Mouse (Mus musculus): Measurements from ENCODE around the gene Spsb1.

Spsb1 gene

GRCm38 (mm10) chr4:149983921-149984645 is 29.2 kb upstream of the Spsb1 start:
- no peak for DNase-seq (ENCODE audit: low read depth, low spot score)

- DNase-seq (ENCODE audit: low read depth, low spot score): no peak
Measured at GRCm38 (mm10) chr4:149982154-149982553, 27.3 kb upstream of the Spsb1 start.

GRCm38 (mm10) chr4:149979819-149980308 is 25.0 kb upstream of the Spsb1 start:
- peak; percentile 69 for DNase-seq (ENCODE audit: low read depth, low spot score)

- no peak for DNase-seq (ENCODE audit: low read depth, low spot score)
Measured at GRCm38 (mm10) chr4:149978820-149979219, 24.0 kb upstream of the Spsb1 start.

GRCm38 (mm10) chr4:149977801-149978544 is 23.1 kb upstream of the Spsb1 start:
- no peak for DNase-seq (ENCODE audit: low read depth, low spot score)

- no peak for DNase-seq (ENCODE audit: low read depth, low spot score)
Measured at GRCm38 (mm10) chr4:149977181-149977580, 22.3 kb upstream of the Spsb1 start.

GRCm38 (mm10) chr4:149975730-149976254 is 20.9 kb upstream of the Spsb1 start:
- DNase-seq (ENCODE audit: low read depth, low spot score): no peak

- DNase-seq (ENCODE audit: low read depth, low spot score): no peak
Measured at GRCm38 (mm10) chr4:149975291-149975690, 20.4 kb upstream of the Spsb1 start.

GRCm38 (mm10) chr4:149971393-149971792 is 16.6 kb upstream of the Spsb1 start:
- no peak for DNase-seq (ENCODE audit: low read depth, low spot score)

- DNase-seq (ENCODE audit: low read depth, low spot score): no peak
Measured at GRCm38 (mm10) chr4:149968526-149968925, 13.7 kb upstream of the Spsb1 start.

GRCm38 (mm10) chr4:149966963-149967362 is 12.1 kb upstream of the Spsb1 start:
- DNase-seq (ENCODE audit: low read depth, low spot score): no peak

- no peak for DNase-seq (ENCODE audit: low read depth, low spot score)
Measured at GRCm38 (mm10) chr4:149966252-149966651, 11.4 kb upstream of the Spsb1 start.

GRCm38 (mm10) chr4:149965672-149966071 is 10.8 kb upstream of the Spsb1 start:
- DNase-seq (ENCODE audit: low read depth, low spot score): no peak

- no peak for DNase-seq (ENCODE audit: low read depth, low spot score)
Measured at GRCm38 (mm10) chr4:149965242-149965641, 10.4 kb upstream of the Spsb1 start.

- DNase-seq (ENCODE audit: low read depth, low spot score): no peak
Measured at GRCm38 (mm10) chr4:149964770-149965169, 9.9 kb upstream of the Spsb1 start.

GRCm38 (mm10) chr4:149964285-149964684 is 9.4 kb upstream of the Spsb1 start:
- no peak for DNase-seq (ENCODE audit: low read depth, low spot score)

- DNase-seq (ENCODE audit: low read depth, low spot score): no peak
Measured at GRCm38 (mm10) chr4:149960391-149960790, 5.5 kb upstream of the Spsb1 start.

- DNase-seq (ENCODE audit: low read depth, low spot score): no peak
Measured at GRCm38 (mm10) chr4:149959816-149960215, 5.0 kb upstream of the Spsb1 start.

GRCm38 (mm10) chr4:149958566-149958965 is 3.7 kb upstream of the Spsb1 start:
- DNase-seq (ENCODE audit: low read depth, low spot score): peak; percentile 70

GRCm38 (mm10) chr4:149956048-149956447 is 1.2 kb upstream of the Spsb1 start:
- DNase-seq (ENCODE audit: low read depth, low spot score): no peak

- DNase-seq (ENCODE audit: low read depth, low spot score): no peak
Measured at GRCm38 (mm10) chr4:149955631-149956030, 788 bp upstream of the Spsb1 start.

GRCm38 (mm10) chr4:149953621-149954481 is 992 bp downstream of the Spsb1 start:
- no peak for DNase-seq (ENCODE audit: low read depth, low spot score)
